Mouse (Mus musculus): ENCODE data around the gene Lrrc52.

The Lrrc52 gene

DNA sequence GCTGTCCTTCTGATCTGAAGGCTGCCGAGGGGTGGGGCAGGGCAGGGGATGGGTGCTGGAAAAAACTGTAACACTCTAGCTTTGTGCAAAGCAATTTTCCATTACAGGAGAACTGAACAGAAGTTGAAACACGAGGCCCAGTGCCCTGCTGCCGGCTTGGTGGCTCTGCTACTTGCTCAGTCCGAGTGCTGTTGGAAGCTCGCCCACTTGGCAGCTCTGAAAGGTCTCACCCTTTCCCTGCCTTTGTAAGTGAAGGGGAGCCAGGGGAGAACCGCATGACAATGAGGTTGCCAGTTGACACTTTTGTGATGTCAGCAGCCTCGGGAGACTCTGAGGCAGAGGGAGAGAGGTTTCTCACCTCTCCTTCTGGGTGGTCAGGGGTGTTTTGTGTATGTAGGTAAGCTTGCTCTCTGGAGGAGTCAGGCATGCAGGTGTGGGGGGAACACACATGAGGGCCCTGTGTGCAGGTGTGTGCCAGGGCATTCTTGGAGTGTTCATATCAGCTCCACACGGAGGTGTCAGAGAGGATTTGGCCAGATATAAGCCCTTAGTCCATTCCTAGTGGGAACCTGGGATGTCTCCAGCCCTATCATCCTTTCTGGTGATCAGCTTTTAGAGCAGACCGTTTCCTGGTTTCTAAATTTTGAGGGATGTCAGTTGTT is at the start of gene Lrrc52:
TSS of gene Lrrc52 (minus strand) at position 16 of the 662 bp plus-strand sequence.
- ATAC-seq (ENCODE audit: insufficient number of reproducible peaks, low FRiP score, low TSS enrichment), result peak; percentile 77

- ATAC-seq (ENCODE audit: insufficient number of reproducible peaks, low FRiP score, low TSS enrichment), result no peak
Observed at GRCm38 (mm10) chr1:167511621-167512020, 45.0 kb upstream of the Lrrc52 start.

GRCm38 (mm10) chr1:167506048-167506447 is 39.5 kb upstream of the Lrrc52 start:
- no peak for ATAC-seq (ENCODE audit: insufficient number of reproducible peaks, low FRiP score, low TSS enrichment)

- no peak for ATAC-seq (ENCODE audit: insufficient number of reproducible peaks, low FRiP score, low TSS enrichment)
Observed at GRCm38 (mm10) chr1:167505427-167505826, 38.8 kb upstream of the Lrrc52 start.

DNA sequence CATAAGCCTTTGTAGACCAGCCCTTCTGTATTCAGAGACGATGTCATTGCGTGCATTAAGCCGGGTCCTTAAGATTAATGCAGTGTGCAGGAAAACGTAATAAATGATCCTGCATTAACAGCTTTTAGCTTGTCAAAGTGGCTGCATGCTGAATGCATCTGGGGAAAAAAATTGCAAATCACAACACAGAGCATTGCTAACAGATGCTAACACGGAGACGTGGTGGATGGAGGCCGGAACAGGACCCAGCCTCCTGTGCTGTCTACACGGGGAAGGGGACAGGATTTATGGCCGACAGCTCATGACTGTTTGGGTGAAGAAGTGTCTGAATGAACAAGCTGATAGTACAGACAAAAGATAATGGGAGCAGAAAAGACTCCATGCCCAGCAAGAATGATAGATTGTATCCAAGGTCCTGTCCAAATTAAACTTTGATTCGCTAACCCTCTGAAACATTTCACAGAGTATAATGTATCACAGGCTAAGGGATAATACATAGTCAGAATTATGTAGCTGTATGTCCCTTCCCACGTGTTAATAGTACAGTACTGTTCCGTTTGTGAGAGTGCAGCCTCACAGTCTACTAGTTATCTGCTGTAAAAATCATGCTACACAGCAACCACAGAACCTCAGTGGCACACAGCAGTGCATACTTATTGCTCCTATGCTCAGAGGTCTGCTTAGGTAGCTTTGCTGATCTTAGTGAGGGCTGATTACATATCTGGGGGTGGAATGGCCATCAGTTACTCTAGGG is 32.7 kb upstream of the Lrrc52 start:
- ATAC-seq (ENCODE audit: insufficient number of reproducible peaks, low FRiP score, low TSS enrichment), result no peak

DNA sequence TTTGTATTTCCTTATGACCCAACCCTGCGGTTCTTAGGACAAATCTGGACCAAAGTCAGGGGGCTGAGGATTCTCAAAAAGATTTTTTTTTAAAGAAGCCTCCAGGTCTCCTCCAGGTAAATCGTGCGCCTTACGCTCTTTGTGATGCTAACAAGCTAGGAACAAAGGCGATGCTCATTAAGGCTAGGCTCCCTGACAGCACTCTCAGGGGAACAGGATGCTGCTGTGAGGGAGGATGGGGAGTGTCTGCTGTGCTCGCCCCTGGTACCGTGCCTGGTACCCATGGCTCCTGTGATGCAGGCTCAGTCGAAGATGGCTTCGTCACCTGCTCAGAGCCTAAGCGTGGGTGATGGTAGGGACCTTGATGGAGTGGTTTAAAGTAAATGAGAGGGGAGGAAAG is 31.4 kb upstream of the Lrrc52 start:
- no peak for ATAC-seq (ENCODE audit: insufficient number of reproducible peaks, low FRiP score, low TSS enrichment)

GRCm38 (mm10) chr1:167497560-167497959 is 31.0 kb upstream of the Lrrc52 start:
- ATAC-seq (ENCODE audit: insufficient number of reproducible peaks, low FRiP score, low TSS enrichment), result no peak

DNA sequence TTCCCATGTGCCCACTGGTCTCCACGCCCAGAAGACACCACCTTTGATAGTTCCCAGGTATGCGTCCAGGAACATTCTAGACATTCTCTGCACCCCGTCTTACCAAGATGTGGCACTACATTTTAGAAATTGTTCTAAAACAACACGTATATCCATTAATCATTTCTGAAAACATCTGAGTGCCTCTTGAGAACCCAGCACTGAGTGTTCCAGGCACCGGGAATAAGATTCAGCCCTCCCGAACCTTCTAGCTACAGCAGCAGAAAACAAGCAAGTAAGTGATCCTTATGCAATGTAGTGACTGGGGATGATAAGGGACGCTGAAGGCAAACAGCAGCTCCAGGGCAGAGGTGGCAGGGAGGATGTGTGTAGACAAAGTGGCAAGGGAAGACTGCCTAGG is 24.9 kb upstream of the Lrrc52 start:
- ATAC-seq (ENCODE audit: insufficient number of reproducible peaks, low FRiP score, low TSS enrichment), result no peak

DNA sequence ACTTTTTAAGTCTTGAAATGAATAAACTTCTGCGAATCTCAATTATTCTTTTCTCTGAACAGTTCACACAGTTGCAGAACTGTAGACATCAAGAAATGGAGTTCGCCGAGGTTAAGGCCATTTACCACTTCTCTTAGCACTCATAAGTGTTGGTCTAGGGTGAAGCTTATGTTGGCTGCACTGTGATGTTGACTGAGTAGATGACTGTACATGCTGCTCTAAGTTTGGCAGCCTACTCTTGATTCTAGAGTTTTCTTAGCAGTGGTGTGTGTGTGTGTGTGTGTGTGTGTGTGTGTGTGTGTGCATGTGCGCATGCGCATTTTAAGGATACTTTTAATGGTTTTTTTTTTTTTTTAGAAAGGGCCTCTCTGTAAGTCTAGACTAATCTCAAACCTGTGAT is 21.4 kb upstream of the Lrrc52 start:
- ATAC-seq (ENCODE audit: insufficient number of reproducible peaks, low FRiP score, low TSS enrichment), result no peak

DNA sequence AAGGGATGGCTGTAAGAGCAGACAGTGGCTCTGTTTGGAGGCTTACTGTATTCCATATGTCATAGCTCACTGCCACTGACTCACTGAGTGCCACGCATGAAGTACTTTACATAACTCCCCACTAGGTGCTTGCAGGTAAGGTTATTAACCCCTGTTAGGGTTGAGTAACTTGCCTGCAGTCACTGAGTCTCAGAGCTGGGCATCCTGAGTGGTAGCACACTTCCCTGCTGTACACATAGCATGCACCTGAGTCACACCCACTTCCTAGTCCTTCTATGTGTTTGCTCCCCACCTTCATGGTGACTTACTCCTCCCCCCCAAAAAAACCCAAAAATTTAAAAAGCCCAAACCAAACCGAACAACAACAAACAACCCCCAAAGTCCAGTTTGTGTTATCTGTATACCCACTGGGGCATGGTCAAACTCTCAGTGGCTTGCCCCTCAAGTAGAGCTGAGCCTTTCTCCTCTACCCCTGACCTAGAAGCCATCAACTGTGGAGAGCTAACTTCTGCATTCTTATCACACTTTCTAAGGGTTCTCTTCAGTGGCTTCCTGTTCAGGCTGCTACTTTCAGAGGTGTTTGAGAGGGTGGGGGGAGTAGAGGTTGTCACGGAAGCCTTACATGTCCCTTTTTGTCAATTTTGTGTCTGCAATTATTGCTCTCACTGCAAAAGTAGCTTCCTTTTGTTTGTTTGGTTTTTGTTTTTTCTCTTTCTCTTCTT is 20.5 kb upstream of the Lrrc52 start:
- no peak for ATAC-seq (ENCODE audit: insufficient number of reproducible peaks, low FRiP score, low TSS enrichment)

DNA sequence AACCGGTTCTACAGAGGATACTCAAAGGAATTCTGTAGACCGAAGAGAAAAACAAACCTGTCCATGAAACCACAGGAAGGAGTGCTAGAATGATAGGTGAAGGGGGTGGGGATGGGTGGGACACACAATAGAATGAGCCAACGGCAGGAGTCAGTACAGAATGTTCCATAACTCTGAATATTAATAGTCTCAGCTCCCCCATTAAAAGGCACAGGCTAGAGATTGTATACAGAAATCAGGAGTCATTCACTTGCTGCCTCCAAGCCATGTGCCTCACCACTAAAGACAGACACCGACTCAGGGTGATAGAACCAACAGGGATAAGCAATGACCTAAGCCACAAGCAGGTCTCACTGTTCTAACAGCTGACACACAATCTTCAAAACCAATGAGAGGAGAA is 16.3 kb upstream of the Lrrc52 start:
- no peak for ATAC-seq (ENCODE audit: insufficient number of reproducible peaks, low FRiP score, low TSS enrichment)

GRCm38 (mm10) chr1:167473585-167473984 is 7.0 kb upstream of the Lrrc52 start:
- ATAC-seq (ENCODE audit: insufficient number of reproducible peaks, low FRiP score, low TSS enrichment), result no peak

- no peak for ATAC-seq (ENCODE audit: insufficient number of reproducible peaks, low FRiP score, low TSS enrichment)
Observed at GRCm38 (mm10) chr1:167467916-167468315, 1.3 kb upstream of the Lrrc52 start.

DNA sequence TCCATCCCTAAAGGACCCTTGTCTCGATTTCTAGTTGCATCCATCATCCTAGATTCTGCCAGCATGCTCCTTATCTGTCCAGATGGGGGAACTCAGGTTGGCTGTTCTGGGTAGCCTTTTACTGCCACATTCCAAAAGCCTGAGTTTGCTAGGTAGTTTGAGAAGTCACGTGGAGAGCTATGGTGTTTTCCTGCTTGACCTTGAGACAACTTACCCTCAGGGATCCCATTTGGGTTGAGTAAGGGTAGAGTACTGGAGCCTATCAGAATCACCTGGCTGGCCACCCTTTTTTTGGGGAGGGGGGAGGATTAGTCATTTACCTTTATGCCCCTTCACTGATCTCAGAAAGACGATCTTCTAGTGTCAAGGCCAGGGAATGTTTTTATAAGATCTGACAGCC is 9.3 kb downstream of the Lrrc52 start:
- ATAC-seq (ENCODE audit: insufficient number of reproducible peaks, low FRiP score, low TSS enrichment), result no peak

GRCm38 (mm10) chr1:167453048-167453447 is 13.5 kb downstream of the Lrrc52 start:
- ATAC-seq (ENCODE audit: insufficient number of reproducible peaks, low FRiP score, low TSS enrichment), result no peak

GRCm38 (mm10) chr1:167452456-167452855 is 14.1 kb downstream of the Lrrc52 start:
- no peak for ATAC-seq (ENCODE audit: insufficient number of reproducible peaks, low FRiP score, low TSS enrichment)

GRCm38 (mm10) chr1:167448598-167448997 is 18.0 kb downstream of the Lrrc52 start:
- ATAC-seq (ENCODE audit: insufficient number of reproducible peaks, low FRiP score, low TSS enrichment), result no peak

GRCm38 (mm10) chr1:167448088-167448487 is 18.5 kb downstream of the Lrrc52 start:
- ATAC-seq (ENCODE audit: insufficient number of reproducible peaks, low FRiP score, low TSS enrichment), result no peak

GRCm38 (mm10) chr1:167446516-167446915 is 20.1 kb downstream of the Lrrc52 start:
- no peak for ATAC-seq (ENCODE audit: insufficient number of reproducible peaks, low FRiP score, low TSS enrichment)

- no peak for ATAC-seq (ENCODE audit: insufficient number of reproducible peaks, low FRiP score, low TSS enrichment)
Observed at GRCm38 (mm10) chr1:167445167-167445566, 21.4 kb downstream of the Lrrc52 start.

GRCm38 (mm10) chr1:167438231-167438885 is 28.2 kb downstream of the Lrrc52 start:
- ATAC-seq (ENCODE audit: insufficient number of reproducible peaks, low FRiP score, low TSS enrichment), result no peak

Measured in cerebellum, adult (tissue).